Mouse (Mus musculus) heart, postnatal 10 days (tissue): Measurements from ENCODE around the gene Pikfyve. TPM values are rescaled to one million over a fixed set of nuclear protein-coding genes. Genes with fewer than 3 reads are reported as not detected.

Experiments used
- DNase-seq, 2 experiments: peaks; one replicate each; pipeline ENCODE4 v3.0.0; 2021
- intact Hi-C: fragments of 180-260 bp; cut with DNase I; formaldehyde crosslinking; loops from one replicate; pipeline ENCODE4 v1.15.1; 2025
- total RNA-seq, 2 experiments: library from RNA; stranded (reverse); gene quantifications; 2 replicates each; pipeline ENCODE4 v1.2.3; 2021

Pikfyve gene
- total RNA-seq, 2 experiments from 2014 or later: 15.3 to 17.3 TPM

DNA sequence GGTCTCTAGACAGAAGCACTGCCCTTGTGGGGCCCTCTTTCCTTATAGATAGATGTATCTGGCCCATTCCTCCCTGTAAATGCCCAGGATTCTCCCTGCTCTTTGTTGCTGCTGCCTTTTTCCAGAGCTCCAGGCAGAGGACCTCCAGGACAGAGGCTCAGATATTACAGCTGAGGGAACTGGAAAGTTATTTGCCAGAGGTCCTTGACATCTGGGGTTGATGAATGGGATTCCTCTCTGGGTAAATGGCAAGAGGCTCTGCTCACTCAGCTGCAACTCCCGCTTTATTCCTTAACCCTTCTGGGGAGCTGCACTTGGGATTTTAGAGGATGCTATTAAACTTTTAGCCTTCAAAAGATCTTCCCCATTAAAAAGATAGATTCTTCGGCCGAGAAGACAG, 122.0 kb downstream of the Pikfyve start:
- intact Hi-C loops: no loop called here
- no peak for DNase-seq

DNA sequence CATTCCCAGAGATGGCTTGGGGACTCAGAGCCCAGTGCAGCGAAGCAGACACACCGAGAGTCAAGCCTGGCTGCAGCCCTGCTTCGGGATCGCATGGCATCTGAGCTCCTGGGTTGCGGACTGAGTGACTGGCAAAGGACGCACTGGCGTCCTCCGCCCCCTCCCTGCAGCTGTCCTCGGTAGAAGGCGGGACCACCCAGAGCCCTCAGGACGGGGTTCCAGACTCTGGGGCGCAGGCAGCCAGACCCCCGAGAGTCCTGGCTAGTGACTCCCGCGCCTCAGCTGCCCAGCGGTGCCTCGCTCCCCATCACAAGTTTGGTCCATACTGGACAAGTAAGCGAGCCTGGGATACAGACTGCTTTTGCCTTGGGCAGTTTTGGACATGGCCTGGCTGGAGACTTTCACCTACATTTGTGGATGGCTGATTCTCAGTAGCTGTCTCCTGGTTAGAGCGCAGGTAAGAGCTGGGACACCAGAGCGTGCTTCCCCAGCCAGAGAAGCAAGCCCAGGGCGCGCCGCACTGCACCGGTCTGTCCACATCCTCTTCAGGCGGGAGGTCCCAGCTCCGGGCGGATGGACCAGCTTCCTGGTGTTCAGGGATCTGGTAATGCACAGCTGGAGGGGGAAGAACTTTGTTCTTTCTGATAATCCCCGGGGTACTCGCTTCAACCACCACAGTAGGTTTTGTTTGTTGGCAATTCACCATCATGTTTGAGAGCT, 124.9 kb downstream of the Pikfyve start:
- no peak for DNase-seq
- intact Hi-C loops: loop anchor here (5.0 to 10.0 kb wide), 2 partner anchors 343 to 1346 kb away; no protein-coding TSS in a partner anchor

- peak; percentile 26 to 56 for DNase-seq
- intact Hi-C loops: loop anchor here (1.0 to 10.0 kb wide), 3 partner anchors 343 to 1345 kb away; no protein-coding TSS in a partner anchor
Observed at GRCm38 (mm10) chr1:65312118-65312517, 125.6 kb downstream of the Pikfyve start.

- no peak for DNase-seq
- intact Hi-C loops: loop anchor here (1.0 to 10.0 kb wide), 3 partner anchors 342 to 1344 kb away; no protein-coding TSS in a partner anchor
Observed at GRCm38 (mm10) chr1:65312896-65313295, 126.4 kb downstream of the Pikfyve start.

- intact Hi-C loops: loop anchor here (5.0 to 10.0 kb wide), 2 partner anchors 340 to 1343 kb away; no protein-coding TSS in a partner anchor
- DNase-seq: no peak
Observed at GRCm38 (mm10) chr1:65314054-65315021, 127.9 kb downstream of the Pikfyve start.

- intact Hi-C loops: loop anchor here (10.0 kb wide), 1 partner anchor 340 kb away; no protein-coding TSS in a partner anchor
Observed at GRCm38 (mm10) chr1:65315022-65315407, 128.5 kb downstream of the Pikfyve start.

More at GRCm38 (mm10) chr1:65315022-65315407, 128.5 kb downstream of the Pikfyve start:
- no peak for DNase-seq

Other genes with a start within 250 kb of the Pikfyve start
- 10 to 100 TPM in 1 of 2 experiments, 1 to 10 TPM in 1; 8.8 to 10.7 TPM for gene Plekhm3, start 229.9 kb upstream of the Pikfyve start, total RNA-seq
- gene Akr1cl, start 153.9 kb upstream of the Pikfyve start, total RNA-seq: under 1 TPM; 0.30 to 0.38 TPM
- not detected for gene Cryge, start 135.5 kb upstream of the Pikfyve start, total RNA-seq
- not detected for gene Crygd, start 123.2 kb upstream of the Pikfyve start, total RNA-seq
- not detected for gene Crygc, start 113.0 kb upstream of the Pikfyve start, total RNA-seq
- not detected for gene Crygb, start 104.4 kb upstream of the Pikfyve start, total RNA-seq
- not detected for gene Cryga, start 83.3 kb upstream of the Pikfyve start, total RNA-seq
- gene Gm28845, start 67.1 kb upstream of the Pikfyve start, total RNA-seq: not detected
- not detected for gene D630023F18Rik, start 63.5 kb upstream of the Pikfyve start, total RNA-seq
- 10 to 100 TPM; 48.1 to 51.8 TPM for gene Idh1, start 183 bp upstream of the Pikfyve start, total RNA-seq
- gene Pth2r, start 95.4 kb downstream of the Pikfyve start, total RNA-seq: not detected